Mouse (Mus musculus) bone marrow, adult 2 months (tissue): ENCODE measurements around the gene Scgb1a1.

ENCODE experiments used
- CTCF ChIP-seq: fragments of 200-500 bp; IDR thresholded peaks from 2 replicates; pipeline ENCODE4 v1.5.1; 2011; ENCODE audit warnings: low read length, control low read depth; ENCODE audit not compliant: control insufficient read depth, insufficient read depth
- POLR2A ChIP-seq: fragments of 200-500 bp; IDR thresholded peaks from 2 replicates; pipeline ENCODE4 v1.6.1; 2011; ENCODE audit warnings: low read depth, mild to moderate bottlenecking, control low read depth, low read length, borderline replicate concordance; ENCODE audit not compliant: control insufficient read depth

DNA sequence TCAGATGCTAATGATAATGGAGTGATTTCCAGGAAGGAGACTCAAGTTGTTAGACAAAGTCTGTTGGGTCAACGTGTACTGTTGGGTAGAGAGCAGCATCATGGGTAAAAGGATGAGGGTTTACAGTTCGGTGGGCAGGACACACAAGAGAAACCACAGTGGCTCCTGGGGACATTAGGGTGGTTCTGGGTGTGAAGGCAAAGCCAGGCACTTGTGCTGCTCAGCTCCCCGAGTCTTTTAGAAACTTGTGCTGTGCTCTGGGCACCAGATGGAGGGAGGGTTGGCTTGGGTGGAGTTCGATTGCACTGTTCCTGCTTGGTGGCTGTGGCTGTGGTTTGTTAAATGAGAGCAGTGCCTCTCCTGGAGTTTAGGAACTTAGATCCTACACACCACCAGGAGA lies 16.2 kb upstream of the Scgb1a1 start:
- TF ChIP-seq CTCF: no peak
- no peak for TF ChIP-seq POLR2A
